Mouse (Mus musculus): ENCODE data around the gene Lrrc56. TPM values are rescaled to one million over a fixed set of nuclear protein-coding genes. Genes with fewer than 3 reads are reported as not detected.

The Lrrc56 gene
- total and polyA plus RNA-seq, 2 experiments from 2014 or later = 7.2 to 19.7 TPM

DNA sequence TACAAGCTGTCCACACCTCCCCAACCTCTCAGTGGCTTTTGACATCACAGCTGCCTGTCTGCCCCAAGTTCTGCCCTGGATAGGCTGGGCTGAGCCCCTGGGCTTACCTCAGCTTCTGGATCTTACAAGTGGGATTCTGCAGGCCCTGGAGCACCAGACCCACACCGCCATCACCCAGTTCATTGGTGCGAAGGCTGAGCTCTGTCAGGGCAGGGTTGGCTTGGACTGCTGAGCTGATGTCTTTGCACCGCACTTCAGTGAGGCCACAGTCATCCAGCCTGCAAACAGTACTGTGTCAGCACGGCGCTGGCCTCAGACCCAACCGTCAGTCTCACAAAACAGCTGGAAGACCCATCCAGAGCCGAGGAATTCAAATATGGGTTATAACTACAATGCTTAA is 29.6 kb upstream of the Lrrc56 start:
- 90% methylated on average over 7 of the region's 7 CpGs for WGBS
- no peak overlapping the region for H3K4me2 ChIP-seq (ENCODE audit: low read depth, low read length)
- peaks cover 13% of the 10 kb centered on the region for H3K4me1 ChIP-seq (ENCODE audit: insufficient read depth, low read length)
- H3K9ac ChIP-seq (replicated peaks; ENCODE audit: low read length) = no peak overlapping the region
- no peak for TF ChIP-seq CTCF (IDR thresholded peaks at IDR 0.05; ENCODE audit: low read depth)
- no peak overlapping the region for H3K4me3 ChIP-seq (ENCODE audit: low read length)
- peaks cover 27% of the 10 kb centered on the region for H3K36me3 ChIP-seq (ENCODE audit: insufficient read depth, low read length)
- H3K9me3 ChIP-seq (ENCODE audit: low read length) = no peaks in the 10 kb centered on the region
- no peak overlapping the region for H3K27ac ChIP-seq
- DNase-seq (ENCODE audit: low spot score) (no peak), ATAC-seq (no peak)
- no peaks in the 10 kb centered on the region for H3K27me3 ChIP-seq (ENCODE audit: insufficient read depth, low read length)

DNA sequence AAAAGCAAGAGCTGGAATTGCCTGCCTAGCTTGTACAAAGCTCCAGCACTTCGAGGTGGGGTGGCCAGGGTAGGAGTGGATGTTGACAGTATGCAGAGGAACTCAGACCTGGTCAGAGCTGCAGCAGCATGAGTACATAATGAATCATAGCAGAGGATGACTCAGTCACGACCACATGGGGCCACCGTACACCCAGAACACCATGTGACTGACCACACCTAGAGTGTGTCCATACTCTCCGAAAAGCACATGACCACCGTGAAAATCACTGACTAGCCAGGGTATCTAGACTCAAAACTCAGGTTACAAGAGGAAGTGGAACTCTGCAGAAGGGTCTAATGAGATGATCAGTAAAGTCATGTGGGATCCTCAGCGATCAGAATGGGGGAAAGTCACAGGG is 29.1 kb upstream of the Lrrc56 start:
- Histone ChIP-seq H3K36me3 (ENCODE audit: insufficient read depth, low read length) (peaks cover 25% of the 10 kb centered on the region), H3K4me2 (ENCODE audit: low read depth, low read length) (no peak overlapping the region), H3K9me3 (ENCODE audit: low read length) (no peaks in the 10 kb centered on the region), H3K4me1 (ENCODE audit: insufficient read depth, low read length) (peaks cover 13% of the 10 kb centered on the region), H3K27ac (no peak overlapping the region), H3K27me3 (ENCODE audit: insufficient read depth, low read length) (no peaks in the 10 kb centered on the region), H3K4me3 (ENCODE audit: low read length) (no peak overlapping the region), H3K9ac (replicated peaks; ENCODE audit: low read length) (no peak overlapping the region)
- 88% methylated on average over 6 of the region's 6 CpGs for WGBS
- DNase-seq (ENCODE audit: low spot score) (no peak), ATAC-seq (no peak)
- TF ChIP-seq CTCF (IDR thresholded peaks at IDR 0.05; ENCODE audit: low read depth) = no peak

GRCm38 (mm10) chr7:141167901-141168517 is 25.9 kb upstream of the Lrrc56 start:
- peak; percentile 34 for DNase-seq (ENCODE audit: low spot score)

DNA sequence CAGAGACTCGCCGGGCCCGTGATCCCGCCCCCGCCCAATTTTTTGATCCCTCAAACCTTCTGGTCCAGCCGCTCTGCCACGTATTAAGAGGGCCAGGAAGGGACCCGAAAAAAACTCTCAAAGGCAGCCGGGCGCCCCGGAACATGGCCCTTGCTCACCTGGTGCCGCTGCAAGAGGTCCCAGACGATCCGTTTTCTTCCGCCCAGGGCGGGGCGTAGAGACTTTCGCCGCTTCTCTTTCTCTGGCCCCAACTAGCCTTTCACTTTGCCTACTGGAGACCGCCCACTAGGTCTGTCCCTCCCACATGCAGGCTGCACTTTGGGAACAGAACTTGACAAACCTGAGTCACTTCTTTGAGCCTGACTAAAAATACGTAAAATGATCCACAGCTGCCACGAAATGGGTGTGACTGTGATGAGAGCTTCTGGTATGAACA is 25.4 kb upstream of the Lrrc56 start:
- Histone ChIP-seq H3K27me3 (ENCODE audit: insufficient read depth, low read length) (no peaks in the 10 kb centered on the region), H3K4me3 (ENCODE audit: low read length) (peak overlapping the region; percentile 35), H3K4me2 (ENCODE audit: low read depth, low read length) (peak overlapping the region; percentile 55), H3K27ac (peak overlapping the region; percentile 7; the same call in 1 of the 2 replicates), H3K36me3 (ENCODE audit: insufficient read depth, low read length) (peaks cover 4% of the 10 kb centered on the region; the same call in 1 of the 2 replicates), H3K9me3 (ENCODE audit: low read length) (no peaks in the 10 kb centered on the region), H3K4me1 (ENCODE audit: insufficient read depth, low read length) (peaks cover 13% of the 10 kb centered on the region), H3K9ac (replicated peaks; ENCODE audit: low read length) (peak overlapping the region; percentile 52)
- DNase-seq (ENCODE audit: low spot score) (peak; percentile 21), ATAC-seq (no peak)
- WGBS = 8% methylated on average over 22 of the region's 22 CpGs
- TF ChIP-seq CTCF (IDR thresholded peaks at IDR 0.05; ENCODE audit: low read depth) = no peak

More at GRCm38 (mm10) chr7:141167901-141168517, 25.9 kb upstream of the Lrrc56 start:
- WGBS = 24% methylated on average over 7 of the region's 7 CpGs
- Histone ChIP-seq H3K4me2 (ENCODE audit: low read depth, low read length) (peak overlapping the region; percentile 55), H3K4me1 (ENCODE audit: insufficient read depth, low read length) (peaks cover 13% of the 10 kb centered on the region), H3K9me3 (ENCODE audit: low read length) (no peaks in the 10 kb centered on the region), H3K4me3 (ENCODE audit: low read length) (peak overlapping the region; percentile 35), H3K27ac (peak overlapping the region; percentile 7; the same call in 1 of the 2 replicates), H3K27me3 (ENCODE audit: insufficient read depth, low read length) (no peaks in the 10 kb centered on the region), H3K36me3 (ENCODE audit: insufficient read depth, low read length) (peaks cover 4% of the 10 kb centered on the region; the same call in 1 of the 2 replicates), H3K9ac (replicated peaks; ENCODE audit: low read length) (peak overlapping the region; percentile 52)
- ATAC-seq = no peak
- TF ChIP-seq CTCF (IDR thresholded peaks at IDR 0.05; ENCODE audit: low read depth) = no peak

GRCm38 (mm10) chr7:141169300-141169699 is 24.7 kb upstream of the Lrrc56 start:
- H3K27ac ChIP-seq = no peak overlapping the region
- no peaks in the 10 kb centered on the region; the same call in 1 of the 2 replicates for H3K36me3 ChIP-seq (ENCODE audit: insufficient read depth, low read length)
- no peak for TF ChIP-seq CTCF (IDR thresholded peaks at IDR 0.05; ENCODE audit: low read depth)
- no peaks in the 10 kb centered on the region for H3K27me3 ChIP-seq (ENCODE audit: insufficient read depth, low read length)
- no peak overlapping the region for H3K4me3 ChIP-seq (ENCODE audit: low read length)
- peaks cover 13% of the 10 kb centered on the region for H3K4me1 ChIP-seq (ENCODE audit: insufficient read depth, low read length)
- ATAC-seq (no peak), DNase-seq (ENCODE audit: low spot score) (peak; percentile 37)
- WGBS = 40% methylated on average over 1 of the region's 1 CpGs
- H3K9me3 ChIP-seq (ENCODE audit: low read length) = no peaks in the 10 kb centered on the region
- H3K9ac ChIP-seq (replicated peaks; ENCODE audit: low read length) = no peak overlapping the region
- no peak overlapping the region for H3K4me2 ChIP-seq (ENCODE audit: low read depth, low read length)

GRCm38 (mm10) chr7:141169866-141170265 is 24.1 kb upstream of the Lrrc56 start:
- H3K27me3 ChIP-seq (ENCODE audit: insufficient read depth, low read length) = no peaks in the 10 kb centered on the region
- no peak overlapping the region for H3K4me3 ChIP-seq (ENCODE audit: low read length)
- H3K4me1 ChIP-seq (ENCODE audit: insufficient read depth, low read length) = peaks cover 13% of the 10 kb centered on the region
- no peaks in the 10 kb centered on the region; the same call in 1 of the 2 replicates for H3K36me3 ChIP-seq (ENCODE audit: insufficient read depth, low read length)
- DNase-seq (ENCODE audit: low spot score) (no peak), ATAC-seq (no peak)
- no peak overlapping the region for H3K27ac ChIP-seq
- no peak overlapping the region for H3K4me2 ChIP-seq (ENCODE audit: low read depth, low read length)
- TF ChIP-seq CTCF (IDR thresholded peaks at IDR 0.05; ENCODE audit: low read depth) = no peak
- H3K9me3 ChIP-seq (ENCODE audit: low read length) = no peaks in the 10 kb centered on the region
- H3K9ac ChIP-seq (replicated peaks; ENCODE audit: low read length) = no peak overlapping the region
